Mouse (Mus musculus) gastrocnemius, adult 2 months (tissue): ENCODE results near the gene Tmem33. TPM values are rescaled to one million over a fixed set of nuclear protein-coding genes. Genes with fewer than 3 reads are reported as not detected.

Experiments used
- DNase-seq: peaks from one replicate; pipeline ENCODE4 v3.0.0; 2022
- H3K27ac ChIP-seq: fragments of 200-600 bp; 2 replicates; pipeline ENCODE4 v1.8.1; 2022; ENCODE audit warnings: mild to moderate bottlenecking
- H3K4me3 ChIP-seq: fragments of 200-600 bp; 2 replicates; pipeline ENCODE4 v1.8.1; 2022; ENCODE audit warnings: mild to moderate bottlenecking, moderate library complexity
- CTCF ChIP-seq: fragments of 200-600 bp; IDR thresholded peaks from 2 replicates; pipeline ENCODE4 v1.8.1; 2022; ENCODE audit warnings: antibody characterized with exemption, mild to moderate bottlenecking, moderate library complexity
- intact Hi-C: fragments of 180-260 bp; cut with DNase I; formaldehyde crosslinking; loops from one replicate; pipeline ENCODE4 v1.15.1; 2025
- long read RNA-seq, 2 experiments: library from polyadenylated mRNA; stranded (forward); transcript quantifications; one replicate each; pipeline ENCODE4 v2.0.0; 2021
- total RNA-seq, 2 experiments: library from RNA; stranded (reverse); gene quantifications; 2 replicates each; pipeline ENCODE4 v1.2.3; 2021

Tmem33 gene
- 10 to 100 TPM; 23.0 to 28.5 TPM for total RNA-seq
- long read RNA-seq, experiment 1, full-length matches to known transcripts, result 26 of 37 reads
- long read RNA-seq, experiment 1, partial matches to known transcripts, result 4 of 37 reads
- long read RNA-seq, experiment 1, other reads (novel, unspliced or antisense), result 7 of 37 reads
- long read RNA-seq, experiment 2, full-length matches to known transcripts, result 25 of 31 reads
- long read RNA-seq, experiment 2, partial matches to known transcripts, result 2 of 31 reads
- long read RNA-seq, experiment 2, other reads (novel, unspliced or antisense), result 4 of 31 reads

GRCm38 (mm10) chr5:67260531-67261371 lies at the start of gene Tmem33:
Tmem33 (plus strand) TSS chr5:67260565.
- peak; percentile 95 for DNase-seq
- no peak for TF ChIP-seq CTCF
- peak within 1 kb of the TSS; percentile 80 for H3K4me3 ChIP-seq
- H3K27ac ChIP-seq, result peak within 1 kb of the TSS; percentile 98
- intact Hi-C loops, result loop anchor here (2.0 kb wide), 1 partner anchor 46 kb away; the partner anchor contains the start of gene Slc30a9

DNA sequence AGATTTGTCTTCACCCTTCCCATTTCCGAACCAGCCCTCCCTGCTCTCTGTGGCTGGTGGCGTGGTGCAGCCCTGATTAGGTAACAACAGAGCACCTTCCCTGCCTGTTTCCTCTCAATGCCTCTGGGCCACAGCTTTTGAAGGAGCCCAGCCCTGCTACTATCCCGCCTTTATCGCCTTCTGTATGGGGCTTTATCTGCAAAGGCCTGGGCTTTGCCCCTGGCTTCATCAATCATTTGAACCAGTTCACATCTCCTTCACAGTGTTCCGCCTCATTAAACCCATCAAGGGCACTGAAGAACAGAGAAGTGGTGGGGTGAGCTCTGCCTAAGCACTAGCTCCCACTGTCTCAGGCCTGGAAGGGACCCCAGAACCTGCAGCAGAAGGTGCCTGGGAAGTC lies 47.2 kb upstream of the Tmem33 start:
- H3K4me3 ChIP-seq, result no peak overlapping the region
- intact Hi-C loops, result no loop called here
- no peak for DNase-seq
- TF ChIP-seq CTCF, result no peak
- no peak overlapping the region for H3K27ac ChIP-seq

GRCm38 (mm10) chr5:67215121-67216030 lies 45.0 kb upstream of the Tmem33 start:
- intact Hi-C loops, result no loop called here
- Histone ChIP-seq H3K27ac (no peak overlapping the region), H3K4me3 (no peak overlapping the region)
- DNase-seq, result no peak
- TF ChIP-seq CTCF, result no peak

DNA sequence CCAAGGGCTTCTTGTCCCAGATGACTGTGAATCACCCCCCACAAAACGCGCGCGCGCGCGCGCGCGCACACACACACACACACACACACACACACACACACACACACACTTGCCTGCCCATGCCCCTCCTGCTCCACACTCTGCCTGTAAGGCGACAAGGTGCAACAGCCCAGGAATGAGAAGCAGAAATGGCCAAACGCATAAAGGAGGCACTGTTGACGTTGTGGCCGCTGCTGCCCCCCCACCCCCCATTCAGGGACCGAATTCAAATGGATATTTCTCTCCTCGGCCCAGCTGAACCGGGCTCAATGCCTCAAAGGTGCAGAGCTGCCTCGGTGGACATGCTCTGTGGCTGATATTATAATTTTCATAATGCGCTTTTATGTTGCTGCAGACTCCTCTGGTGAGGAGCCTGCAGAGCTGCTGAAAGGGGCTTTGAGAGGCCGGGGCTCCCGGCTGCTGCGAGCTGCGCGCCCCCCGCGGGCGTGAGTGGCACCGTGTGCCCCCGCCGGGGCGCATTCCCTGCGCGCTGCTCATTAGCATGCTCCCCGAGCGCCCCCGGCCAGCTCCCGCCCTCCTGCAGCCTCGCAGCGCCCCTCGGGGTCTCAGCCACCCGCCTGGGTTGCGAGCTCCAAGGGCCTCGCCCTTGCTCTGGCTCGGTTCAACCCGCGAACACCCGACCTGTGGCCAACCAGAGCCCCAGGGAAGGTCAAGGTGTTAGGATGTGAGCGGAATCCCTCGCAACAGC lies 44.2 kb upstream of the Tmem33 start:
- no peak for DNase-seq
- intact Hi-C loops, result no loop called here
- TF ChIP-seq CTCF, result no peak
- Histone ChIP-seq H3K27ac (no peak overlapping the region), H3K4me3 (no peak overlapping the region)

DNA sequence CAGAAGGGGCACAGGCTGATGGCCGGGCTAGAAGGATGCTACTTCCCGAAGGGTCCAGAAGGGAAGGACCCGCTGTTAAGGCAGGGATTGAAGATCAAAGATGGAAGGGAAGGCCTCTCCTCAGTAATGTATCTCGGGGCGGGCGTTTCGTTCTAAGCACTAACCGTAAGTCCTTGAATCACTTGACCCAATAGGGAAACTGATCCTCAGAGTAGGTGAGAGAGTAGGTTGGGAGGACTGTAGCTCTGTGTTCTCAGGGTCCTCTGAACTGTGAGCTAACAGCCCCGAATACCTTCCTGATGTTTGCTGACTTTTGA lies 43.6 kb upstream of the Tmem33 start:
- Histone ChIP-seq H3K4me3 (no peak overlapping the region), H3K27ac (no peak overlapping the region)
- intact Hi-C loops, result no loop called here
- no peak for DNase-seq
- no peak for TF ChIP-seq CTCF

DNA sequence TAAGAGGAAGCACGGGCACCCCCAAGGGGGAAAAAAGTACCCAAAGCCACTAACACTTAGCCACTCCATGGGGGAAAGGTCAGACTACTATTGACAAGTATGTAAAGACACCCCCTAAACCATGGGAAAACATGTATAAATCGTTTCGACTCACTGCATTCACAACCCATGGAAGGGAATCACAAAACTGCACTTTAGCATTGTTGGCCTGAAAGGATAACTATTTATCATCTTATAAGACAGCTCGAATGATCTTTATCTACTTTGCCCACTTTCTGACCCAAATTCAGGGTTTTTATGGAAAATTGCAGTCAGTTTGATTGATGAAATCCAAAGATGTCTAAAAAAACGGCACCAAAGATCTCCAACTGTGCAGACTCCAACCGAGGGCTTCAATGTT lies 38.5 kb upstream of the Tmem33 start:
- no peak for TF ChIP-seq CTCF
- DNase-seq, result no peak
- no peak overlapping the region for H3K4me3 ChIP-seq
- intact Hi-C loops, result loop anchor here (10.0 kb wide), 1 partner anchor 127 kb away; the partner anchor contains the start of gene Phox2b
- H3K27ac ChIP-seq, result no peak overlapping the region

- TF ChIP-seq CTCF, result no peak
- no peak overlapping the region for H3K27ac ChIP-seq
- peak overlapping the region; percentile 37 for H3K4me3 ChIP-seq
- peak; percentile 22 for DNase-seq
- intact Hi-C loops, result loop anchor here (10.0 kb wide), 1 partner anchor 128 kb away; the partner anchor contains the start of gene Phox2b
Measured at GRCm38 (mm10) chr5:67222440-67223390, 37.6 kb upstream of the Tmem33 start.

DNA sequence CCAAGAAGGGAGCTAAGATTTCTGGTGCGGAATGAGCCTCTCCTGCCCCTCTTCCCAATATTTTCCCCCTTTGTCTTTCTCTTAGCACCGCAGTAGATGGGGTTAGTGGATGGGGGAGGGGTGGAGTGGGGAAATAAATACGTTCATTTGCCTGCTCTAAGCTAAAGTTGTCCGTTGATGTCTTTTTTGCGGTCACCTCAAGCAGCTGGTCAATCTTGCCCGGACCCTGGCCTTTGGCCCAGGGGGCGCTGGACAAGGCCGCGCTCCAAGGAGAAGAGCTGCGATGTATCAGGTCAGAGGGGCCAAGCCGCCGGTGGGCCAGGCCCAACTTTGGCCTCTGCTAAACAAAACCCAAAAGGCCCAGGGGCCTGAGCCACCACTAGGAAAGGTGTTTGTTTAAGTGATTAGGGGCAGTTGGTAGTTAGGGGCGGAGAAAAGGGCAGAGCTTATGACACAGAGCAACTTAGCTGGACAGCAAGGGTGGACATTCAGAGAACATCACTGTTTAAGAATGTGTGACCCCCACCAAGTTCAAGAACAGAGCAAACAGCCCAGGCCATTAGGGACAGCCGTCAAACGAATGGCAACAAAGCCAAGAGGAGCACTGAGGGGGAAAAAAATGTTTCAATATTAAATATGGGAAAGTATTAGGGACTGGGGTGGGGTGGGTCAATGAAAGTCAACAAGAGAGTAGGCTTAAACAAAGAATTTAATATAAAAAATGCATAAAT lies 36.8 kb upstream of the Tmem33 start:
- no peak for DNase-seq
- no peak for TF ChIP-seq CTCF
- Histone ChIP-seq H3K4me3 (no peak overlapping the region), H3K27ac (no peak overlapping the region)
- intact Hi-C loops, result loop anchor here (10.0 kb wide), 1 partner anchor 129 kb away; the partner anchor contains the start of gene Phox2b

GRCm38 (mm10) chr5:67224122-67224502 lies 36.3 kb upstream of the Tmem33 start:
- H3K27ac ChIP-seq, result no peak overlapping the region
- intact Hi-C loops, result loop anchor here (10.0 kb wide), 1 partner anchor 129 kb away; the partner anchor contains the start of gene Phox2b

GRCm38 (mm10) chr5:67225758-67226157 lies 34.6 kb upstream of the Tmem33 start:
- intact Hi-C loops, result loop anchor here (10.0 kb wide), 1 partner anchor 131 kb away; the partner anchor contains the start of gene Phox2b
- H3K27ac ChIP-seq, result no peak overlapping the region
- no peak for DNase-seq
- no peak for TF ChIP-seq CTCF
- no peak overlapping the region for H3K4me3 ChIP-seq

More at GRCm38 (mm10) chr5:67224122-67224502, 36.3 kb upstream of the Tmem33 start:
- DNase-seq, result no peak
- TF ChIP-seq CTCF, result no peak
- no peak overlapping the region for H3K4me3 ChIP-seq
